Mouse (Mus musculus): Measurements from ENCODE around the gene Insl6. TPM values are rescaled to one million over a fixed set of nuclear protein-coding genes. Genes with fewer than 3 reads are reported as not detected.

Insl6 gene
- 6.9 TPM in 2 replicates for polyA plus RNA-seq (2014; fragmentation: Nextera tagmentation; extraction: Ambion mirVana)

DNA sequence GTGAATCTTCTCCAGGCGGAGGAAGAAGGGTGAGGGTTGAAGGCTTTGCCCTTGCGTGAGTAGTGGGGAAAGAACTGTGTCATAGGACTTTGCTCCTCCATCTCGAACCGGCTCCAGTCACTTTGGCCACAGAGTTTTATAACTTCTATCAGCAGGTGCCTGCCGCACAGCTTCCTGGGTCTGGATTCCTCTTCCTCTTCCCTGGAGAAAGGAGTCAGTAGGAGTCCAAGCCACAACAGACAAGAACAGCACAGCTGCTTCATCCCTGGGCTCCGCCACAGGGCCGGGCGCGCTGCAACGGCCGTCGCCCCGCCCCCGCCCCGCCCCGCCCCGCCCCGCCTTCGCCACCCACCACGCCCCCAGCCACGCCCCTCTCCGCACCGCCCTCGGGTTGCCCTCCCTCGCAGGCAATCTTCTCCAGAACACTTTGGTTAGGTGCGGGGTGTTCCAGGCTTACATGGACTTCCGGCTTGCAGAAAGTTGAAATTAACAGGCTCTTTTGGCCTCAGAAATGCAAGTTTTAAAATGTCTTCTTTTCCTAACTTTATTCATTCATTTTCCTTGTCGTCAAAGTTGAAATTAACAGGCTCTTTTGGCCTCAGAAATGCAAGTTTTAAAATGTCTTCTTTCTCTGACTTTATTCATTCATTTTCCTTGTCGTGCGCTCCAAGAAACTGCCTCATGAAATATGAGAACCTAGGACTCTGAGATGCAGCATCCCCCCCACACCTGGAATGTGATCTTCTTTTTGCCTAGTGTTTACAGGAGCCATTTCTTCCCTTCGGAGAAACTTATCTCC, at the start of gene Insl6:
Gene Insl6 (minus strand): TSS at position 304 of the 799 bp plus-strand sequence.
- no peak within 1 kb of the TSS for H3K27ac ChIP-seq (replicated peaks; ENCODE audit: low read depth, low read length)
- H3K9ac ChIP-seq (ENCODE audit: low read length) = no peak within 1 kb of the TSS
- peak within 1 kb of the TSS; percentile 58 for H3K4me2 ChIP-seq (ENCODE audit: low read depth, severe bottlenecking)
- H3K4me3 ChIP-seq (ENCODE audit: low read depth, low read length) = peak within 1 kb of the TSS; percentile 21
- H3K4me1 ChIP-seq (ENCODE audit: control insufficient read depth, insufficient read depth, low read length) = no peaks in the 10 kb centered on the region
- no peaks in the 10 kb centered on the region for H3K36me3 ChIP-seq (ENCODE audit: control insufficient read depth, insufficient read depth, low read length)
- H3K27me3 ChIP-seq (ENCODE audit: control insufficient read depth, insufficient read depth, low read length) = no peaks in the 10 kb centered on the region
- no peaks in the 10 kb centered on the region for H3K9me3 ChIP-seq (ENCODE audit: control insufficient read depth, low read length)
- peak; percentile 81 for DNase-seq (ENCODE audit: low spot score)
- peak; percentile 95 for ATAC-seq (ENCODE audit: insufficient number of reproducible peaks, low FRiP score, low TSS enrichment, low read depth)
- 5% methylated on average over 23 of the region's 31 CpGs for WGBS

DNA sequence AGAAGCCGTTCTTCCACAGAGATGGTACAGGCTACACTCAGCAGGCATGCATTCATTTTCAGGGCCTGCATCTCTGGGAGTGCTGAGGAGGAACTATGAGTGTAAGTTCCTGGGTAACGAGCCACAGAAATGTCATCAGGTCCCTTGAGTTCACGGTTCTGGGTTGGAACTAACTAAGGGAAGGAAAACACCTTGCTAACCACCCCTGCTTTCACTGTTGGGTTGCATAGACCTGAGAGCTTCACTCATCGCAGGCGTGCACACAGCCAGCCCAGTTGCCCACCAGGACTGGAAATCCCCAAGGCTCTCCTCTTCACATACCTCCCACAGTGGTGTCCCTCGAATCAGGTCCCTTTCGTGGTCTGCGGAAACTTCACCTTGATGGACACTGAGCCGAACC, 49.8 kb upstream of the Insl6 start:
- no peak overlapping the region for H3K9ac ChIP-seq (ENCODE audit: low read length)
- WGBS = 83% methylated on average over 9 of the region's 9 CpGs
- no peak overlapping the region for H3K4me3 ChIP-seq (ENCODE audit: low read depth, low read length)
- no peaks in the 10 kb centered on the region for H3K27me3 ChIP-seq (ENCODE audit: control insufficient read depth, insufficient read depth, low read length)
- H3K4me1 ChIP-seq (ENCODE audit: control insufficient read depth, insufficient read depth, low read length) = no peaks in the 10 kb centered on the region
- ATAC-seq (ENCODE audit: insufficient number of reproducible peaks, low FRiP score, low TSS enrichment, low read depth) = no peak
- H3K36me3 ChIP-seq (ENCODE audit: control insufficient read depth, insufficient read depth, low read length) = no peaks in the 10 kb centered on the region
- H3K4me2 ChIP-seq (ENCODE audit: low read depth, severe bottlenecking) = no peak overlapping the region
- H3K27ac ChIP-seq (replicated peaks; ENCODE audit: low read depth, low read length) = no peak overlapping the region
- no peaks in the 10 kb centered on the region for H3K9me3 ChIP-seq (ENCODE audit: control insufficient read depth, low read length)
- DNase-seq (ENCODE audit: low spot score) = no peak

DNA sequence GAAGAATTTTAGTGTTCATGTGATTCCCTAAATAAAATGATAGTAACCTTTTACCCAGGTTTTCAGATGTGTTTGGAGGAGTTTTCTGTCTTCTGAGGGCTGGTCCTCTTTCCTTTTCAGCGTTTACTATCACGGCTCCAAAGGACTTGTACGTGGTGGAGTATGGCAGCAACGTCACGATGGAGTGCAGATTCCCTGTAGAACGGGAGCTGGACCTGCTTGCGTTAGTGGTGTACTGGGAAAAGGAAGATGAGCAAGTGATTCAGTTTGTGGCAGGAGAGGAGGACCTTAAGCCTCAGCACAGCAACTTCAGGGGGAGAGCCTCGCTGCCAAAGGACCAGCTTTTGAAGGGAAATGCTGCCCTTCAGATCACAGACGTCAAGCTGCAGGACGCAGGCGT, 48.3 kb upstream of the Insl6 start:
- no peak for ATAC-seq (ENCODE audit: insufficient number of reproducible peaks, low FRiP score, low TSS enrichment, low read depth)

DNA sequence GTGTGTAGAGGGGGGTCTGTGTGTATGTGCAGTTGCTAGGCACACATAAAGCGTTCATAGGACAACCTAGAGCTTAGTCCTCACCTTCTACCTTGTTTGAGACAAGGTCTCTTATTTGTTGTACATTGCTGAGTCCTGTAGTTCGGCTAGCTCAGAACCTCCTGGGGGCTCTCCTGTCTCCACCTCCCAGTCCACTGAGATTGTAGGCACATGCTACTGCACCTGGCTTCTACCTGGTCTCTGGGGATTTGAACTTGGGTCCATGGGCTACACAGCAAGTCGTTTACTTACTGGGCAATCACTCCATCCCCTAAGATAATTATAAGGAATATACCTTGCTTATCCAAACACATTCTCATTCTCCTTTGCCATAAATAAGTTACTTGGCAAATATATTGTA, 47.5 kb upstream of the Insl6 start:
- WGBS = 88% methylated on average over 3 of the region's 3 CpGs

More for the DNA sequence above, 48.3 kb upstream of the Insl6 start:
- H3K4me1 ChIP-seq (ENCODE audit: control insufficient read depth, insufficient read depth, low read length) = no peaks in the 10 kb centered on the region
- 35% methylated on average over 11 of the region's 11 CpGs for WGBS
- H3K9me3 ChIP-seq (ENCODE audit: control insufficient read depth, low read length) = no peaks in the 10 kb centered on the region
- H3K4me3 ChIP-seq (ENCODE audit: low read depth, low read length) = no peak overlapping the region
- no peak overlapping the region for H3K9ac ChIP-seq (ENCODE audit: low read length)
- H3K27ac ChIP-seq (replicated peaks; ENCODE audit: low read depth, low read length) = no peak overlapping the region
- no peaks in the 10 kb centered on the region for H3K36me3 ChIP-seq (ENCODE audit: control insufficient read depth, insufficient read depth, low read length)
- no peaks in the 10 kb centered on the region for H3K27me3 ChIP-seq (ENCODE audit: control insufficient read depth, insufficient read depth, low read length)
- DNase-seq (ENCODE audit: low spot score) = no peak
- H3K4me2 ChIP-seq (ENCODE audit: low read depth, severe bottlenecking) = peak overlapping the region; percentile 37; the same call in 1 of the 2 replicates

DNA sequence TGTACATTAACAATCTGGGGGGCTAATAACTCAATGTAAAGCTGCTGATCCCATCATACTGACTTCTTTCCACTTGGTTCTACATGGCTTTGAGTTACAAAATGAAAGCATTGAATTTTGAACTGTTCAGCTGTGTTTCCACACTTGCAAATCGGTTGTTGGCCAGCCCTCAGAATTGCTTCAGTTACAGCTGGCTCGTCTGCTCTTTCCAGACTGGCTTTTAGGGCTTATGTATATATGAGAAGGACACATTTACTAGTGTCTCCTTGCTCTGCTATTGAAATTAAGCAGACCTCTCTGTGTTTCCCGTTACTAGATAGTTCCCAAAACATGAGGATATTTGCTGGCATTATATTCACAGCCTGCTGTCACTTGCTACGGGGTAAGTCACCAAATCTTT, 47.0 kb upstream of the Insl6 start:
- no peak overlapping the region for H3K9ac ChIP-seq (ENCODE audit: low read length)
- no peak for DNase-seq (ENCODE audit: low spot score)
- H3K27me3 ChIP-seq (ENCODE audit: control insufficient read depth, insufficient read depth, low read length) = no peaks in the 10 kb centered on the region
- H3K9me3 ChIP-seq (ENCODE audit: control insufficient read depth, low read length) = no peaks in the 10 kb centered on the region
- no peaks in the 10 kb centered on the region for H3K36me3 ChIP-seq (ENCODE audit: control insufficient read depth, insufficient read depth, low read length)
- H3K4me3 ChIP-seq (ENCODE audit: low read depth, low read length) = no peak overlapping the region
- no peak overlapping the region for H3K27ac ChIP-seq (replicated peaks; ENCODE audit: low read depth, low read length)
- H3K4me2 ChIP-seq (ENCODE audit: low read depth, severe bottlenecking) = no peak overlapping the region
- ATAC-seq (ENCODE audit: insufficient number of reproducible peaks, low FRiP score, low TSS enrichment, low read depth) = no peak
- 75% methylated on average over 4 of the region's 4 CpGs for WGBS
- no peaks in the 10 kb centered on the region for H3K4me1 ChIP-seq (ENCODE audit: control insufficient read depth, insufficient read depth, low read length)

More for the DNA sequence above, 47.5 kb upstream of the Insl6 start:
- no peaks in the 10 kb centered on the region for H3K9me3 ChIP-seq (ENCODE audit: control insufficient read depth, low read length)
- H3K4me3 ChIP-seq (ENCODE audit: low read depth, low read length) = no peak overlapping the region
- H3K4me2 ChIP-seq (ENCODE audit: low read depth, severe bottlenecking) = no peak overlapping the region
- no peak for ATAC-seq (ENCODE audit: insufficient number of reproducible peaks, low FRiP score, low TSS enrichment, low read depth)
- H3K9ac ChIP-seq (ENCODE audit: low read length) = no peak overlapping the region
- no peak overlapping the region for H3K27ac ChIP-seq (replicated peaks; ENCODE audit: low read depth, low read length)
- H3K4me1 ChIP-seq (ENCODE audit: control insufficient read depth, insufficient read depth, low read length) = no peaks in the 10 kb centered on the region
- no peaks in the 10 kb centered on the region for H3K27me3 ChIP-seq (ENCODE audit: control insufficient read depth, insufficient read depth, low read length)
- no peak for DNase-seq (ENCODE audit: low spot score)
- H3K36me3 ChIP-seq (ENCODE audit: control insufficient read depth, insufficient read depth, low read length) = no peaks in the 10 kb centered on the region

DNA sequence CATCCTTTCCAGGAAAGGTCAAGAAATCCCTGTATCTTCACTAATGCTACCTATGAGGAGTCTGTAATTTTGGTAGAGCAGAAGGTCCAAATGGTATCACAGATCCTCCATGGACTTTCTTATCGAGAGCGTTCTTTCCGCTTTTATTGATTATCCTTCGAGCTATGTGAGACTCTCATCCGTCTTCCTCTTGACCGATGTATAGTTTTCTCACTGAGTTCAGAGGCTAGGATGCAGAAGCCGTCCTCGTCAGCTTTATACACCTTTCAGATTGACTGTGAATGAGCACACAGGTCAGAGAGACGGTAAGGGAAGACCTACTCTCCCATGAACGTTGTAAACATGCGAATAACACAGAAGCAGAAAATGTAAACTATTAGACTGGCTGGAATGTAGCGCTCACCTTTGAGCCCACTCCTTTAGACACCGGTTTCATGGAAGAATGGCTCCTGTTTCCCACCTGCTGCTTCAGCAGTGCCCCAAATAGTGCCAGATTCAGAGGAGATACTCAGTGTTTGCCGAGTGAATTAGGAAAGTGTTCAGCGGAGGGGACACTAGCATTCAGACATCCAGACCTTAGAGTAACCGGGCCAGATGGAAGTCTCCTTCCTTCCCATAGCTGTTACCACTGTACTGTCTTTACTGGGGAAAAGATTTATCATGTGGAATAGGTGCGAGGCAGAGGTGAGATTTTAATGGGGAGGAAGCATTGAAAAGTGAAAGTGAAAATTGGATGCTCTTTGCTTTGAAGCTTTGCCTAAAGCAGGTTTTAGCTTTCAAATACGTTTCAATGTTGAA, 46.3 kb upstream of the Insl6 start:
- H3K27ac ChIP-seq (replicated peaks; ENCODE audit: low read depth, low read length) = no peak overlapping the region
- no peaks in the 10 kb centered on the region for H3K9me3 ChIP-seq (ENCODE audit: control insufficient read depth, low read length)
- H3K4me2 ChIP-seq (ENCODE audit: low read depth, severe bottlenecking) = no peak overlapping the region
- H3K4me1 ChIP-seq (ENCODE audit: control insufficient read depth, insufficient read depth, low read length) = no peaks in the 10 kb centered on the region
- no peak overlapping the region for H3K9ac ChIP-seq (ENCODE audit: low read length)
- DNase-seq (ENCODE audit: low spot score) (no peak), ATAC-seq (ENCODE audit: insufficient number of reproducible peaks, low FRiP score, low TSS enrichment, low read depth) (no peak)
- no peak overlapping the region for H3K4me3 ChIP-seq (ENCODE audit: low read depth, low read length)
- no peaks in the 10 kb centered on the region for H3K27me3 ChIP-seq (ENCODE audit: control insufficient read depth, insufficient read depth, low read length)
- no peaks in the 10 kb centered on the region for H3K36me3 ChIP-seq (ENCODE audit: control insufficient read depth, insufficient read depth, low read length)
- 82% methylated on average over 18 of the region's 18 CpGs for WGBS

DNA sequence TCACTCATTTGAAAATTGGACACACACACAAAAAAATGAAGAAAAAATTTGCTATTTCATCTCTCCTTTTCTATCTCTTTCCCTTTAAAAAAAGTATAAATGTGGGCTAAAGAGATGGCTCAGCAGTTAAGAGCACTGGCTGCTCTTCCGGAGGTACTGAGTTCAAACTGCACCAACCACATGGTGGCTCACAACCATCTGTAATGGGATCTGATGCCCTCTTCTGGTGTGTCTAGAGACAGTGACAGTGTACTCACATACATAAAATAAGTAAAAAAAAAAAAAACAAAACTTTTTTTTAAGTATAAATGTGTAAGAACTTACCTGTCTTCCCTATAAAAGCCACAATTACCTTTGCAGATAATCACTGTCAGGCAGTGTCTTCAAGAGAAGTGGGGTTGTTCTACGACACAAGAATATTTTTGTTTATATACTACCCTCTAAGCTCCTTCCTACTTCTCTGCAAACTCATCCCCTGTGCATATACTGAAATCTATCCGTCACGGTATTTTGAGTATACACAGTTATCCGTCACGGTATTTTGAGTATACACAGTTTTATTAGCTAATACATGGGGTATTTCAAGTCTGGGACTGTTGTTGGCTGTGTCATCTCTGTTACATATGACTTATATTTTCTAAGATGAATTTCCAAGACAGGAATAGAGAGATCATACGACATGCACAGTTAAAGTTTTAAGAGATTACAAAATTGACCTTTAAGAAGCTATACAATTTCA, 45.6 kb upstream of the Insl6 start:
- DNase-seq (ENCODE audit: low spot score) (no peak), ATAC-seq (ENCODE audit: insufficient number of reproducible peaks, low FRiP score, low TSS enrichment, low read depth) (no peak)
- 91% methylated on average over 7 of the region's 7 CpGs for WGBS
- Histone ChIP-seq H3K4me1 (ENCODE audit: control insufficient read depth, insufficient read depth, low read length) (no peaks in the 10 kb centered on the region), H3K27ac (replicated peaks; ENCODE audit: low read depth, low read length) (no peak overlapping the region), H3K27me3 (ENCODE audit: control insufficient read depth, insufficient read depth, low read length) (no peaks in the 10 kb centered on the region), H3K4me3 (ENCODE audit: low read depth, low read length) (no peak overlapping the region), H3K4me2 (ENCODE audit: low read depth, severe bottlenecking) (no peak overlapping the region), H3K36me3 (ENCODE audit: control insufficient read depth, insufficient read depth, low read length) (no peaks in the 10 kb centered on the region), H3K9ac (ENCODE audit: low read length) (no peak overlapping the region), H3K9me3 (ENCODE audit: control insufficient read depth, low read length) (no peaks in the 10 kb centered on the region)

DNA sequence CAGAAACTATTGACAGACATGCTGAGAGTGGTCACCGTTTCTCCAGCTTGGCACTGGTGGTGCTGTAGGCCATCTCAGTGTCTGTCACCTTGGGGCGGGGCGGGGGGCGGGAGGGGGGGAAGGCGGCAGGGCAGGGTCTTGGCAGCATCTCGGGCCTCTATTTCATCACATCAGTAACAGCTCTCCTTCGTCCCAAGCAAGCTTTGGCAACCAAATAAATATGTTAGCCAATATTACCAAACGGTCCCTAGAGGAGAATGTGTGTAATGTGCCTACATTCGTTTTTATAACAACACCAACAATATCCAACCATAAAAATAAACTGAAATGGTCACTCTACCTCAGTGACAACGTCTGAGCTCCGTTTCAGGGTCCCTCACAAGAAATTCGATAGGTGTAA, 45.0 kb upstream of the Insl6 start:
- Histone ChIP-seq H3K9ac (ENCODE audit: low read length) (no peak overlapping the region), H3K9me3 (ENCODE audit: control insufficient read depth, low read length) (no peaks in the 10 kb centered on the region), H3K27me3 (ENCODE audit: control insufficient read depth, insufficient read depth, low read length) (no peaks in the 10 kb centered on the region), H3K27ac (replicated peaks; ENCODE audit: low read depth, low read length) (no peak overlapping the region), H3K4me2 (ENCODE audit: low read depth, severe bottlenecking) (no peak overlapping the region), H3K36me3 (ENCODE audit: control insufficient read depth, insufficient read depth, low read length) (no peaks in the 10 kb centered on the region), H3K4me1 (ENCODE audit: control insufficient read depth, insufficient read depth, low read length) (no peaks in the 10 kb centered on the region), H3K4me3 (ENCODE audit: low read depth, low read length) (no peak overlapping the region)
- ATAC-seq (ENCODE audit: insufficient number of reproducible peaks, low FRiP score, low TSS enrichment, low read depth) = no peak
- WGBS = 68% methylated on average over 12 of the region's 12 CpGs
- DNase-seq (ENCODE audit: low spot score) = no peak

Data from limb, embryonic 11.5 days (tissue).